In genomic region chr15:7289516-7289915, GRCm38 (mm10) we compare ENCODE assay signal across 10 mouse cellular contexts.
A peak's percentile ranks its signal among the peaks of the same experiment; 100 is the strongest.
DNase-seq lines count a peak whose midpoint lies in the region; ATAC-seq lines count a peak whose summit lies in the region.
"Had no signal": no experiment of that assay in that cellular context is flagged by ENCODE, and none has a peak within 500 bp of the region (broad histone marks: within the 10 kb centered on the region; RNA-seq: fewer than 3 reads in every experiment).

No protein-coding gene starts in this region.

- intact Hi-C loops in heart, postnatal 25 days (cut with DNase I): loop anchor here (10.0 kb wide), 1 partner anchor 155 kb away; no protein-coding TSS in a partner anchor

- H3K4me3 ChIP-seq in neural tube, embryonic 15.5 days (replicated peaks): no peak overlapping the region
- H3K4me3 ChIP-seq: midbrain, embryonic 15.5 days had no signal

- no peak overlapping the region for H3K9ac ChIP-seq in neural tube, embryonic 15.5 days (replicated peaks)
- H3K9ac ChIP-seq: midbrain, embryonic 15.5 days had no signal

- DNase-seq in heart, adult 11 months: peak; percentile 94
- DNase-seq in heart, postnatal 25 days (ENCODE audit: low spot score): no peak
- peak; percentile 27 for DNase-seq in brain, adult 2 months (ENCODE audit: low read depth, low spot score)
- DNase-seq in heart, adult 9 months (ENCODE audit: low spot score in 2 of 2): peak; percentile 22 to 31
- DNase-seq in spleen, postnatal 10 days (ENCODE audit: low spot score in 2 of 2): no peak
- no peak for DNase-seq in cerebellum, postnatal 25 days
- DNase-seq: kidney, postnatal 10 days had no signal

- H3K9me3 ChIP-seq in neural tube, embryonic 15.5 days (replicated peaks): no peaks in the 10 kb centered on the region
- H3K9me3 ChIP-seq: midbrain, embryonic 15.5 days had no signal

- ATAC-seq in neural tube, embryonic 15.5 days (ENCODE audit: low FRiP score): no peak
- ATAC-seq: hindbrain, postnatal 0 days; midbrain, embryonic 15.5 days had no signal

- no peaks in the 10 kb centered on the region for H3K27me3 ChIP-seq in neural tube, embryonic 15.5 days (replicated peaks)
- H3K27me3 ChIP-seq: midbrain, embryonic 15.5 days had no signal

- WGBS in neural tube, embryonic 15.5 days: 82% methylated on average over 14 of the region's 14 CpGs

- 0 out of 2 replicates have a peak overlapping the region, but pooled peaks have one; percentile 43 for H3K27ac ChIP-seq in neural tube, embryonic 15.5 days (replicated peaks)
- H3K27ac ChIP-seq: hindbrain, postnatal 0 days; midbrain, embryonic 15.5 days had no signal

- H3K36me3 ChIP-seq in neural tube, embryonic 15.5 days: no peaks in the 10 kb centered on the region
- H3K36me3 ChIP-seq: midbrain, embryonic 15.5 days had no signal

- H3K4me2 ChIP-seq in neural tube, embryonic 15.5 days: no peak overlapping the region
- H3K4me2 ChIP-seq: midbrain, embryonic 15.5 days had no signal

- no peaks in the 10 kb centered on the region for H3K4me1 ChIP-seq in neural tube, embryonic 15.5 days

Comparison
In these comparisons a context has a peak if more than half of its experiments do, and no peak if none do; other contexts are left out.
1. DNase-seq: peak in heart, adult 11 months (single experiment), brain, adult 2 months (single experiment) and heart, adult 9 months (2 of 2); none in heart, postnatal 25 days (single experiment), spleen, postnatal 10 days (0 of 2) and cerebellum, postnatal 25 days (0 of 2).